Comparison of ENCODE assay signal across 13 mouse cellular contexts in genomic region chr1:178360702-178361101, GRCm38 (mm10). TPM values are rescaled to one million over a fixed set of nuclear protein-coding genes. Genes with fewer than 3 reads are reported as not detected.
A peak's percentile ranks its signal among the peaks of the same experiment; 100 is the strongest.
DNase-seq lines count a peak whose midpoint lies in the region; ATAC-seq and TF ChIP-seq lines count a peak whose summit lies in the region.
"Had no signal": no experiment of that assay in that cellular context is flagged by ENCODE, and none has a peak within 500 bp of the region (broad histone marks: within the 10 kb centered on the region; RNA-seq: fewer than 3 reads in every experiment).

No protein-coding gene starts in this region.

- no peaks in the 10 kb centered on the region for H3K27me3 ChIP-seq in forebrain, postnatal 0 days (ENCODE audit: insufficient read depth, low read length)
- H3K27me3 ChIP-seq in forebrain, embryonic 15.5 days, result no peaks in the 10 kb centered on the region
- H3K27me3 ChIP-seq in midbrain, postnatal 0 days (ENCODE audit: insufficient read depth, low read length), result no peaks in the 10 kb centered on the region
- H3K27me3 ChIP-seq in midbrain, embryonic 16.5 days (ENCODE audit: control insufficient read depth, insufficient read depth, low read depth, low read length), result no peaks in the 10 kb centered on the region
- no peaks in the 10 kb centered on the region for H3K27me3 ChIP-seq in MEL (ENCODE audit: control insufficient read depth in 1 of 2, insufficient read depth in 2 of 2, low read length in 2 of 2)
- H3K27me3 ChIP-seq: liver, embryonic 13.5 days; neural tube, embryonic 13.5 days had no signal

- H3K9ac ChIP-seq in forebrain, postnatal 0 days, result no peak overlapping the region
- no peak overlapping the region for H3K9ac ChIP-seq in forebrain, embryonic 15.5 days (replicated peaks)
- H3K9ac ChIP-seq in midbrain, postnatal 0 days (replicated peaks; ENCODE audit: low read length, poor library complexity, severe bottlenecking), result no peak overlapping the region
- H3K9ac ChIP-seq in midbrain, embryonic 16.5 days (ENCODE audit: low read depth, low read length), result no peak overlapping the region
- H3K9ac ChIP-seq in MEL (ENCODE audit: control insufficient read depth, low read depth, low read length, poor library complexity, severe bottlenecking), result no peak overlapping the region
- H3K9ac ChIP-seq: liver, embryonic 13.5 days; neural tube, embryonic 13.5 days had no signal

- TF ChIP-seq EP300 in MEL (IDR thresholded peaks at IDR 0.05; ENCODE audit: low read depth in 1 of 2, low read length in 2 of 2), result no peak

- 59% methylated on average over 2 of the region's 2 CpGs for WGBS in forebrain, postnatal 0 days
- WGBS in forebrain, embryonic 15.5 days, result 53% methylated on average over 2 of the region's 2 CpGs
- 39% methylated on average over 2 of the region's 2 CpGs for WGBS in midbrain, postnatal 0 days
- WGBS in midbrain, embryonic 16.5 days, result 54% methylated on average over 2 of the region's 2 CpGs

- H3K9me3 ChIP-seq in forebrain, postnatal 0 days (ENCODE audit: low read length), result no peaks in the 10 kb centered on the region
- H3K9me3 ChIP-seq in forebrain, embryonic 15.5 days, result no peaks in the 10 kb centered on the region
- H3K9me3 ChIP-seq in midbrain, postnatal 0 days (ENCODE audit: low read length), result no peaks in the 10 kb centered on the region
- no peaks in the 10 kb centered on the region for H3K9me3 ChIP-seq in midbrain, embryonic 16.5 days (replicated peaks; ENCODE audit: control insufficient read depth, low read length, poor library complexity, severe bottlenecking)
- no peaks in the 10 kb centered on the region for H3K9me3 ChIP-seq in MEL (replicated peaks; ENCODE audit: insufficient read depth, low read length)
- H3K9me3 ChIP-seq: liver, embryonic 13.5 days; neural tube, embryonic 13.5 days had no signal

- no peak for TF ChIP-seq POLR2A in MEL (IDR thresholded peaks at IDR 0.05; ENCODE audit: control insufficient read depth in 1 of 2, insufficient read depth in 1 of 2, low read depth in 1 of 2, low read length in 2 of 2, poor library complexity in 1 of 2)

- no peaks in the 10 kb centered on the region for H3K4me1 ChIP-seq in forebrain, postnatal 0 days (ENCODE audit: insufficient read depth)
- H3K4me1 ChIP-seq in forebrain, embryonic 15.5 days, result no peaks in the 10 kb centered on the region
- H3K4me1 ChIP-seq in midbrain, postnatal 0 days (ENCODE audit: insufficient read depth, low read length), result no peaks in the 10 kb centered on the region
- H3K4me1 ChIP-seq in midbrain, embryonic 16.5 days (ENCODE audit: control insufficient read depth, insufficient read depth, low read length), result no peaks in the 10 kb centered on the region
- peaks cover 0 to 3% of the 10 kb centered on the region in 2 experiments; a peak in 1 of 4 replicates for H3K4me1 ChIP-seq in MEL (ENCODE audit: control insufficient read depth in 1 of 2, insufficient read depth in 2 of 2, low read length in 2 of 2)
- H3K4me1 ChIP-seq: liver, embryonic 13.5 days; neural tube, embryonic 13.5 days had no signal

- DNase-seq in forebrain, postnatal 0 days, result no peak
- no peak for DNase-seq in midbrain, postnatal 0 days (ENCODE audit: low spot score)
- DNase-seq in MEL (ENCODE audit: low read depth, low spot score), result peak; percentile 27
- peak; percentile 36 for DNase-seq in retina, embryonic 14.5 days (ENCODE audit: low spot score)
- no peak for DNase-seq in right cerebral cortex, postnatal 4 days
- no peak for DNase-seq in left cerebral cortex, postnatal 25 days (ENCODE audit: low spot score in 2 of 2)
- DNase-seq: heart, adult 18-20 months; layer of hippocampus, adult 9-11 months; liver, embryonic 13.5 days; spleen, adult 18-20 months had no signal

- intact Hi-C loops in left cerebral cortex, postnatal 25 days (cut with DNase I), result no loop called here

- H3K4me3 ChIP-seq in forebrain, postnatal 0 days (ENCODE audit: low read depth, low read length), result no peak overlapping the region
- no peak overlapping the region for H3K4me3 ChIP-seq in forebrain, embryonic 15.5 days
- H3K4me3 ChIP-seq in midbrain, postnatal 0 days (ENCODE audit: low read depth, low read length), result no peak overlapping the region
- H3K4me3 ChIP-seq in midbrain, embryonic 16.5 days (ENCODE audit: low read depth, low read length), result no peak overlapping the region
- no peak overlapping the region for H3K4me3 ChIP-seq in MEL (ENCODE audit: control insufficient read depth in 1 of 2, insufficient read depth in 1 of 2, low read depth in 2 of 2, low read length in 2 of 2)
- H3K4me3 ChIP-seq: liver, embryonic 13.5 days; neural tube, embryonic 13.5 days had no signal

- 0 out of 2 replicates have a peak, but pooled peaks have one; percentile 5 for TF ChIP-seq CTCF in forebrain, postnatal 0 days (IDR thresholded peaks at IDR 0.05; ENCODE audit: low read depth)
- TF ChIP-seq CTCF in midbrain, postnatal 0 days (IDR thresholded peaks at IDR 0.05), result 0 out of 2 replicates have a peak, but pooled peaks have one; percentile 11
- TF ChIP-seq CTCF in MEL (IDR thresholded peaks at IDR 0.05 in 2 of 3, conservative IDR thresholded peaks at IDR 0.05 in 1 of 3; ENCODE audit: control insufficient read depth in 1 of 3, insufficient read depth in 1 of 3, low read depth in 2 of 3, low read length in 3 of 3, poor library complexity in 1 of 3, severe bottlenecking in 1 of 3), result peak in 2 of 3 experiments; percentile 5 to 20; a peak in 1 of 6 replicates

- no peak overlapping the region for H3K4me2 ChIP-seq in forebrain, postnatal 0 days (ENCODE audit: low read depth)
- H3K4me2 ChIP-seq in forebrain, embryonic 15.5 days (replicated peaks), result no peak overlapping the region
- H3K4me2 ChIP-seq in midbrain, postnatal 0 days (ENCODE audit: low read depth, low read length, poor library complexity, severe bottlenecking), result no peak overlapping the region
- no peak overlapping the region for H3K4me2 ChIP-seq in midbrain, embryonic 16.5 days (ENCODE audit: low read length)
- H3K4me2 ChIP-seq: liver, embryonic 13.5 days; neural tube, embryonic 13.5 days had no signal

- no peak for TF ChIP-seq RAD21 in MEL (IDR thresholded peaks at IDR 0.05; ENCODE audit: low read depth, low read length)

- no peaks in the 10 kb centered on the region for H3K36me3 ChIP-seq in forebrain, postnatal 0 days (ENCODE audit: insufficient read depth)
- no peaks in the 10 kb centered on the region for H3K36me3 ChIP-seq in forebrain, embryonic 15.5 days
- no peaks in the 10 kb centered on the region for H3K36me3 ChIP-seq in midbrain, postnatal 0 days (ENCODE audit: insufficient read depth, low read length)
- H3K36me3 ChIP-seq in midbrain, embryonic 16.5 days (ENCODE audit: control insufficient read depth, insufficient read depth, low read length), result no peaks in the 10 kb centered on the region
- H3K36me3 ChIP-seq in MEL (ENCODE audit: control insufficient read depth in 1 of 2, insufficient read depth in 2 of 2, low read length in 2 of 2), result no peaks in the 10 kb centered on the region
- H3K36me3 ChIP-seq: liver, embryonic 13.5 days; neural tube, embryonic 13.5 days had no signal

- no peak for ATAC-seq in forebrain, postnatal 0 days
- ATAC-seq in forebrain, embryonic 15.5 days (replicated peaks), result no peak
- ATAC-seq in midbrain, postnatal 0 days (ENCODE audit: low FRiP score), result no peak
- ATAC-seq in midbrain, embryonic 16.5 days, result no peak

- H3K79me2 ChIP-seq in MEL (ENCODE audit: control insufficient read depth, insufficient read depth, low read length, poor library complexity), result no peaks in the 10 kb centered on the region

- no peak overlapping the region for H3K27ac ChIP-seq in forebrain, postnatal 0 days (ENCODE audit: low read depth, low read length)
- no peak overlapping the region for H3K27ac ChIP-seq in forebrain, embryonic 15.5 days (replicated peaks)
- no peak overlapping the region for H3K27ac ChIP-seq in midbrain, postnatal 0 days (ENCODE audit: low read depth, low read length)
- no peak overlapping the region for H3K27ac ChIP-seq in midbrain, embryonic 16.5 days (ENCODE audit: low read length)
- H3K27ac ChIP-seq in MEL (ENCODE audit: control insufficient read depth, low read depth, low read length), result no peak overlapping the region
- H3K27ac ChIP-seq: liver, embryonic 13.5 days; neural tube, embryonic 13.5 days had no signal

RNA-seq across cellular contexts. Expression of gene Hnrnpu, which starts 23.1 kb away (rescaled TPM):
- total RNA-seq in forebrain, postnatal 0 days (2014; rRNA removed), result 245 and 299 TPM in 2 replicates
- 187 and 229 TPM in 2 replicates for polyA plus RNA-seq in forebrain, postnatal 0 days (2015; fragmentation: Nextera tagmentation; extraction: Ambion mirVana)
- polyA plus RNA-seq in forebrain, embryonic 15.5 days (2015; fragmentation: Nextera tagmentation; extraction: Ambion mirVana), result 410 and 421 TPM in 2 replicates
- 177 and 211 TPM in 2 replicates for total RNA-seq in midbrain, postnatal 0 days (2014; rRNA removed)
- polyA plus RNA-seq in midbrain, postnatal 0 days (2015; fragmentation: Nextera tagmentation; extraction: Ambion mirVana), result 136 and 161 TPM in 2 replicates
- 178 and 206 TPM in 2 replicates for polyA plus RNA-seq in midbrain, embryonic 16.5 days (2015; fragmentation: Nextera tagmentation; extraction: Ambion mirVana)
- 373 and 409 TPM in 2 replicates for total RNA-seq in MEL (2012; rRNA removed)
- 1,000 to 10,000 TPM in 1 of 2 experiments, 100 to 1,000 TPM in 1; 789 to 2,754 TPM for polyA plus RNA-seq in MEL (2012; ENCODE audit: insufficient read depth in 1 of 2, insufficient read length in 2 of 2, low read depth in 1 of 2, low replicate concordance in 2 of 2, missing spikeins in 1 of 2)
- 100 to 1,000 TPM; 382 to 390 TPM for total RNA-seq in left cerebral cortex, postnatal 25 days (2021)

RNA-seq across cellular contexts. Expression of gene Cox20, which starts 41.8 kb away (rescaled TPM):
- 46.3 and 54.9 TPM in 2 replicates for total RNA-seq in forebrain, postnatal 0 days (2014; rRNA removed)
- 111 and 144 TPM in 2 replicates for polyA plus RNA-seq in forebrain, postnatal 0 days (2015; fragmentation: Nextera tagmentation; extraction: Ambion mirVana)
- polyA plus RNA-seq in forebrain, embryonic 15.5 days (2015; fragmentation: Nextera tagmentation; extraction: Ambion mirVana), result 140 and 150 TPM in 2 replicates
- total RNA-seq in midbrain, postnatal 0 days (2014; rRNA removed), result 32.0 and 57.6 TPM in 2 replicates
- polyA plus RNA-seq in midbrain, postnatal 0 days (2015; fragmentation: Nextera tagmentation; extraction: Ambion mirVana), result 92.4 and 108 TPM in 2 replicates
- 100 and 120 TPM in 2 replicates for polyA plus RNA-seq in midbrain, embryonic 16.5 days (2015; fragmentation: Nextera tagmentation; extraction: Ambion mirVana)
- total RNA-seq in MEL (2012; rRNA removed), result 24.3 and 26.8 TPM in 2 replicates
- polyA plus RNA-seq in MEL (2012; ENCODE audit: insufficient read depth in 1 of 2, insufficient read length in 2 of 2, low read depth in 1 of 2, low replicate concordance in 2 of 2, missing spikeins in 1 of 2), result 10 to 100 TPM in 1 of 2 experiments, not detected in 1; 27.3 TPM
- 10 to 100 TPM; 29.8 to 33.8 TPM for total RNA-seq in left cerebral cortex, postnatal 25 days (2021)

RNA-seq across cellular contexts. Expression of gene Efcab2, which starts 45.2 kb away (rescaled TPM):
- total RNA-seq in forebrain, postnatal 0 days (2014; rRNA removed), result 4.3 and 7.0 TPM in 2 replicates
- 4.5 and 8.6 TPM in 2 replicates for polyA plus RNA-seq in forebrain, postnatal 0 days (2015; fragmentation: Nextera tagmentation; extraction: Ambion mirVana)
- 6.6 and 8.2 TPM in 2 replicates for polyA plus RNA-seq in forebrain, embryonic 15.5 days (2015; fragmentation: Nextera tagmentation; extraction: Ambion mirVana)
- 5.9 and 8.2 TPM in 2 replicates for total RNA-seq in midbrain, postnatal 0 days (2014; rRNA removed)
- polyA plus RNA-seq in midbrain, postnatal 0 days (2015; fragmentation: Nextera tagmentation; extraction: Ambion mirVana), result 11.2 and 13.4 TPM in 2 replicates
- 11.8 TPM in 2 replicates for polyA plus RNA-seq in midbrain, embryonic 16.5 days (2015; fragmentation: Nextera tagmentation; extraction: Ambion mirVana)
- total RNA-seq in MEL (2012; rRNA removed), result 0.85 and 0.98 TPM in 2 replicates
- 1 to 10 TPM in 1 of 2 experiments, not detected in 1; 3.2 TPM for polyA plus RNA-seq in MEL (2012; ENCODE audit: insufficient read depth in 1 of 2, insufficient read length in 2 of 2, low read depth in 1 of 2, low replicate concordance in 2 of 2, missing spikeins in 1 of 2)
- total RNA-seq in left cerebral cortex, postnatal 25 days (2021), result 10 to 100 TPM in 1 of 2 experiments, 1 to 10 TPM in 1; 8.0 to 11.5 TPM

Comparison
In these comparisons a context has a peak if more than half of its experiments do, and no peak if none do; other contexts are left out.
1. DNase-seq: peak in MEL (single experiment) and retina, embryonic 14.5 days (single experiment); none in forebrain, postnatal 0 days (single experiment), midbrain, postnatal 0 days (single experiment), right cerebral cortex, postnatal 4 days (single experiment) and left cerebral cortex, postnatal 25 days (0 of 2).
2. Peak in every context shown above with its lines, with median percentiles within 50 percentile points of each other: CTCF ChIP-seq.